Mouse (Mus musculus) ES-E14 (cell line): Measurements from ENCODE around the gene Hoxb1.

Experiments
- HCFC1 ChIP-seq: IDR thresholded peaks from 2 replicates; pipeline ENCODE4 v1.6.1; 2012; ENCODE audit warnings: low read length, inconsistent platforms, borderline replicate concordance; ENCODE audit not compliant: insufficient read depth
- MAFK ChIP-seq: IDR thresholded peaks from 2 replicates; pipeline ENCODE4 v1.6.1; 2014; ENCODE audit warnings: mild to moderate bottlenecking, low read depth, low read length, inconsistent platforms; ENCODE audit not compliant: insufficient read depth
- ZC3H11A ChIP-seq: IDR thresholded peaks from 2 replicates; pipeline ENCODE4 v1.6.1; 2012; ENCODE audit warnings: low read depth, mild to moderate bottlenecking, inconsistent platforms, low read length, borderline replicate concordance
- ZNF384 ChIP-seq: IDR thresholded peaks from 2 replicates; pipeline ENCODE4 v1.6.1; 2012; ENCODE audit warnings: low read depth, low read length, inconsistent platforms

GRCm38 (mm10) chr11:96347717-96348116, 17.8 kb upstream of the Hoxb1 start:
- TF ChIP-seq ZNF384: no peak
- TF ChIP-seq ZC3H11A: no peak
- no peak for TF ChIP-seq MAFK
- TF ChIP-seq HCFC1: no peak
